ENCODE assay signal across 9 mouse cellular contexts in the genomic region with DNA sequence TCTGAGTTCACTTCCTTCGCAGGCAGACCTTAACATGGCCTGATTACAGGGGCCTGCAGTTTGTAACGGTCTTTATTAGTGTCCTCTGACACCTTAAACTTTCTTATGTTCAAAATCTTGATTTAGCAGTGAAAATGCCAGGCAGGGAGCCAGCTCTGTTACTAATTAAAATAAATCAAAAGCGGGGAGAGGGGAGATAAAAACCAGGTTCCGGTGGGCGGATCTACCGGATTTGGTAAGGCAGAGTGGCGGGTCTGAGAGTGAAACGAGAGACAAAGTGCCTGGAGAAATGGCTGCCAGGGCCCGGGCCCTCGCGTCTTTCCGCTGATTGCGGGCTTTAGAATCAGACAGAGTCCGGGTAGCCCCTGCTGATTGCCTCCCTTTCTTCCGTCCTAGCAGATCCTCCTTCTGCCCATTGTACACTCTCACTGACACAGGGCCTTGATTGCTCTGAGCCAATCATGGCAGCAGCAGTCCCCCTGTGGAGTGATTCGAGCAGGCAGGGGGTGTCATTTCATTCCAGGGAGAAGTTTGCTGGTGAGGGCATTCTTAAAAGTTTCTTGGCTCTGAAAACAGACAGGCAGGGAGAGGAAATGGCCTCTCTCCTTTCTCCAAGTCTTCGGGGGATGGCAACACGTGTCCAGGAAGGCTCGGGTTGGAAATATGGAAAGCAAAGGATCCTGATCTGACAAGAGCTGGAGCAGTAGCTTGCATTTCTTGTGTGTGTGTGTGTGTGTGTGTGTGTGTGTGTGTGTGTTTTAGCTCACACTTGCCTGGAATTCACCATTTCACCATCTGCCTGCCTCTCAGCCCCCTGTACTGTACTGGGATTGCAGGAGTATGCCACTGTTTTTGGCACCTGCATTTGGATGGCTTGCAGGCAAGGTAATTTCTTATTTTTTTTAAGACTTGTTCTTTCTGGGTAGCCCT. TPM values are rescaled to one million over a fixed set of nuclear protein-coding genes. Genes with fewer than 3 reads are reported as not detected.
DNase-seq lines count a peak whose midpoint lies in the region; ATAC-seq and TF ChIP-seq lines count a peak whose summit lies in the region.
"Had no signal": no experiment of that assay in that cellular context is flagged by ENCODE, and none has a peak within 500 bp of the region (broad histone marks: within the 10 kb centered on the region; RNA-seq: fewer than 3 reads in every experiment).

No protein-coding gene starts in this region.

- peak overlapping the region; percentile 51 for H3K9ac ChIP-seq in forebrain, embryonic 11.5 days (ENCODE audit: low read length)
- H3K9ac ChIP-seq in intestine, embryonic 16.5 days (ENCODE audit: low read depth, low read length): peak overlapping the region; percentile 53
- peak overlapping the region; percentile 62 for H3K9ac ChIP-seq in lung, embryonic 16.5 days (ENCODE audit: low read length)

- H3K4me1 ChIP-seq in forebrain, embryonic 11.5 days (replicated peaks; ENCODE audit: control insufficient read depth, insufficient read depth, low read length): peaks cover 24% of the 10 kb centered on the region
- H3K4me1 ChIP-seq in intestine, embryonic 16.5 days (ENCODE audit: control insufficient read depth, insufficient read depth, low read length): peaks cover 9% of the 10 kb centered on the region; the same call in 1 of the 2 replicates
- H3K4me1 ChIP-seq in lung, embryonic 16.5 days (replicated peaks; ENCODE audit: control insufficient read depth, insufficient read depth, low read length): peaks cover 11% of the 10 kb centered on the region

- no peaks in the 10 kb centered on the region for H3K9me3 ChIP-seq in forebrain, embryonic 11.5 days (ENCODE audit: control insufficient read depth, low read length)
- no peaks in the 10 kb centered on the region for H3K9me3 ChIP-seq in intestine, embryonic 16.5 days (ENCODE audit: control insufficient read depth, low read length)
- H3K9me3 ChIP-seq in lung, embryonic 16.5 days (ENCODE audit: control insufficient read depth, low read length): no peaks in the 10 kb centered on the region

- H3K36me3 ChIP-seq in forebrain, embryonic 11.5 days (ENCODE audit: control insufficient read depth, insufficient read depth, low read length): no peaks in the 10 kb centered on the region
- H3K36me3 ChIP-seq in intestine, embryonic 16.5 days (ENCODE audit: control insufficient read depth, insufficient read depth, low read length): no peaks in the 10 kb centered on the region
- no peaks in the 10 kb centered on the region for H3K36me3 ChIP-seq in lung, embryonic 16.5 days (ENCODE audit: control insufficient read depth, insufficient read depth, low read length)

- no peaks in the 10 kb centered on the region for H3K27me3 ChIP-seq in forebrain, embryonic 11.5 days (ENCODE audit: control insufficient read depth, insufficient read depth, low read length)
- H3K27me3 ChIP-seq in intestine, embryonic 16.5 days (replicated peaks; ENCODE audit: control insufficient read depth, insufficient read depth, low read length): no peaks in the 10 kb centered on the region
- H3K27me3 ChIP-seq in lung, embryonic 16.5 days (ENCODE audit: control insufficient read depth, insufficient read depth, low read depth, low read length): no peaks in the 10 kb centered on the region

- DNase-seq in gastrocnemius, adult 2 months: no peak
- DNase-seq in gastrocnemius, postnatal 14 days: no peak
- peak; percentile 84 for DNase-seq in forebrain, embryonic 11.5 days (ENCODE audit: low spot score)
- DNase-seq in yolk sac, embryonic 10.5 days (ENCODE audit: low spot score): peak; percentile 50
- no peak for DNase-seq in urinary bladder, adult 2 months (ENCODE audit: low spot score)
- DNase-seq in left cerebral cortex, adult 9 months (ENCODE audit: low spot score in 2 of 2): no peak

- 5% methylated on average over 19 of the region's 19 CpGs for WGBS in forebrain, embryonic 11.5 days
- 23% methylated on average over 19 of the region's 19 CpGs for WGBS in intestine, embryonic 16.5 days
- WGBS in lung, embryonic 16.5 days: 17% methylated on average over 19 of the region's 19 CpGs

- peak overlapping the region; percentile 50 for H3K4me3 ChIP-seq in gastrocnemius, adult 2 months
- no peak overlapping the region for H3K4me3 ChIP-seq in forebrain, embryonic 11.5 days (ENCODE audit: low read depth, low read length)
- no peak overlapping the region for H3K4me3 ChIP-seq in intestine, embryonic 16.5 days (ENCODE audit: low read length)
- H3K4me3 ChIP-seq in lung, embryonic 16.5 days (ENCODE audit: low read length): no peak overlapping the region

- no peak overlapping the region for H3K27ac ChIP-seq in gastrocnemius, adult 2 months
- H3K27ac ChIP-seq in forebrain, embryonic 11.5 days (ENCODE audit: low read depth, low read length): peak overlapping the region; percentile 95
- H3K27ac ChIP-seq in intestine, embryonic 16.5 days (ENCODE audit: low read length): peak overlapping the region; percentile 82
- peak overlapping the region; percentile 81 for H3K27ac ChIP-seq in lung, embryonic 16.5 days (ENCODE audit: low read length)

- TF ChIP-seq CTCF in gastrocnemius, adult 2 months (IDR thresholded peaks at IDR 0.05): no peak

- peak overlapping the region; percentile 38 for H3K4me2 ChIP-seq in forebrain, embryonic 11.5 days (ENCODE audit: low read depth, low read length, severe bottlenecking)
- H3K4me2 ChIP-seq in intestine, embryonic 16.5 days (ENCODE audit: low read depth, low read length): no peak overlapping the region
- peak overlapping the region; percentile 31; the same call in 1 of the 2 replicates for H3K4me2 ChIP-seq in lung, embryonic 16.5 days (ENCODE audit: low read depth, low read length)

- intact Hi-C loops in gastrocnemius, adult 2 months (cut with DNase I): no loop called here
- intact Hi-C loops in gastrocnemius, postnatal 14 days (cut with DNase I; ENCODE audit: low total_unique reads): no loop called here

- ATAC-seq in forebrain, embryonic 11.5 days (replicated peaks; ENCODE audit: low FRiP score): peak; percentile 89
- ATAC-seq in intestine, embryonic 16.5 days: peak; percentile 46
- ATAC-seq in lung, embryonic 16.5 days (ENCODE audit: low read depth): peak; percentile 63; the same call in 1 of the 2 replicates

RNA-seq across cellular contexts. Expression of a gene that starts 14.5 kb away (rescaled TPM):
- total RNA-seq in gastrocnemius, adult 2 months (2021): not detected
- total RNA-seq in gastrocnemius, postnatal 14 days (2021): 1 to 10 TPM in 1 of 2 experiments, not detected in 1; 1.3 TPM
- 4.0 TPM in 2 replicates for polyA plus RNA-seq in forebrain, embryonic 11.5 days (2014; fragmentation: Nextera tagmentation; extraction: Ambion mirVana)
- polyA plus RNA-seq in intestine, embryonic 16.5 days (2015; fragmentation: Nextera tagmentation; extraction: Ambion mirVana): 399 and 443 TPM in 2 replicates
- polyA plus RNA-seq in lung, embryonic 16.5 days (2015; fragmentation: Nextera tagmentation; extraction: Ambion mirVana): 5.2 and 6.0 TPM in 2 replicates
- polyA plus RNA-seq in urinary bladder, adult 2 months (2012; rRNA removed): 0.16 and 0.18 TPM in 2 replicates
- polyA plus RNA-seq: C2C12 had no signal

RNA-seq across cellular contexts. Expression of a gene that starts 17.2 kb away (rescaled TPM):
- total RNA-seq in gastrocnemius, adult 2 months (2021): under 1 TPM; 0.18 to 0.20 TPM
- under 1 TPM; 0.14 to 0.29 TPM for total RNA-seq in gastrocnemius, postnatal 14 days (2021)
- polyA plus RNA-seq in forebrain, embryonic 11.5 days (2014; fragmentation: Nextera tagmentation; extraction: Ambion mirVana): not detected in 2 replicates
- polyA plus RNA-seq in intestine, embryonic 16.5 days (2015; fragmentation: Nextera tagmentation; extraction: Ambion mirVana): not detected in 2 replicates
- polyA plus RNA-seq in lung, embryonic 16.5 days (2015; fragmentation: Nextera tagmentation; extraction: Ambion mirVana): 0.19 TPM in 1 of 2 replicates, not detected in the other
- 0.04 and 0.07 TPM in 2 replicates for polyA plus RNA-seq in urinary bladder, adult 2 months (2012; rRNA removed)

RNA-seq across cellular contexts. Expression of a gene that starts 17.3 kb away (rescaled TPM):
- total RNA-seq in gastrocnemius, adult 2 months (2021): 10 to 100 TPM in 1 of 2 experiments, 1 to 10 TPM in 1; 7.1 to 11.4 TPM
- 1 to 10 TPM; 7.9 to 8.3 TPM for total RNA-seq in gastrocnemius, postnatal 14 days (2021)
- 54.2 and 60.2 TPM in 2 replicates for polyA plus RNA-seq in forebrain, embryonic 11.5 days (2014; fragmentation: Nextera tagmentation; extraction: Ambion mirVana)
- polyA plus RNA-seq in intestine, embryonic 16.5 days (2015; fragmentation: Nextera tagmentation; extraction: Ambion mirVana): 33.0 and 34.0 TPM in 2 replicates
- 33.9 and 38.5 TPM in 2 replicates for polyA plus RNA-seq in lung, embryonic 16.5 days (2015; fragmentation: Nextera tagmentation; extraction: Ambion mirVana)
- polyA plus RNA-seq in urinary bladder, adult 2 months (2012; rRNA removed): 23.8 and 26.2 TPM in 2 replicates

RNA-seq across cellular contexts. Expression of a gene that starts 41.3 kb away (rescaled TPM):
- not detected for total RNA-seq in gastrocnemius, adult 2 months (2021)
- total RNA-seq in gastrocnemius, postnatal 14 days (2021): under 1 TPM; 0.13 to 0.25 TPM
- polyA plus RNA-seq in forebrain, embryonic 11.5 days (2014; fragmentation: Nextera tagmentation; extraction: Ambion mirVana): 5.4 and 5.6 TPM in 2 replicates
- polyA plus RNA-seq in intestine, embryonic 16.5 days (2015; fragmentation: Nextera tagmentation; extraction: Ambion mirVana): 0.39 and 0.58 TPM in 2 replicates
- 0.08 TPM in 2 replicates for polyA plus RNA-seq in lung, embryonic 16.5 days (2015; fragmentation: Nextera tagmentation; extraction: Ambion mirVana)
- not detected in 2 replicates for polyA plus RNA-seq in urinary bladder, adult 2 months (2012; rRNA removed)
- polyA plus RNA-seq: C2C12 had no signal

Comparison
In these comparisons a context has a peak if more than half of its experiments do, and no peak if none do; other contexts are left out.
1. DNase-seq: peak in forebrain, embryonic 11.5 days (single experiment) and yolk sac, embryonic 10.5 days (single experiment); none in gastrocnemius, adult 2 months (single experiment), gastrocnemius, postnatal 14 days (single experiment), urinary bladder, adult 2 months (single experiment) and left cerebral cortex, adult 9 months (0 of 2).
2. RNA of a gene that starts 14.5 kb away (polyA plus RNA-seq): 399 to 443 TPM in intestine, embryonic 16.5 days; 5.2 to 6.0 TPM in lung, embryonic 16.5 days, 4.0 TPM in forebrain, embryonic 11.5 days and 0.16 to 0.18 TPM in urinary bladder, adult 2 months; every median in the first group is over 10 times any median in the second.
3. Peak in every context shown above with its lines, with median percentiles within 50 percentile points of each other: ATAC-seq and H3K9ac ChIP-seq.